Mouse (Mus musculus): Measurements from ENCODE around the gene Mgll. TPM values are rescaled to one million over a fixed set of nuclear protein-coding genes. Genes with fewer than 3 reads are reported as not detected.

Gene Mgll
- 63.4 and 69.2 TPM in 2 replicates for polyA plus RNA-seq (2012; rRNA removed)

DNA sequence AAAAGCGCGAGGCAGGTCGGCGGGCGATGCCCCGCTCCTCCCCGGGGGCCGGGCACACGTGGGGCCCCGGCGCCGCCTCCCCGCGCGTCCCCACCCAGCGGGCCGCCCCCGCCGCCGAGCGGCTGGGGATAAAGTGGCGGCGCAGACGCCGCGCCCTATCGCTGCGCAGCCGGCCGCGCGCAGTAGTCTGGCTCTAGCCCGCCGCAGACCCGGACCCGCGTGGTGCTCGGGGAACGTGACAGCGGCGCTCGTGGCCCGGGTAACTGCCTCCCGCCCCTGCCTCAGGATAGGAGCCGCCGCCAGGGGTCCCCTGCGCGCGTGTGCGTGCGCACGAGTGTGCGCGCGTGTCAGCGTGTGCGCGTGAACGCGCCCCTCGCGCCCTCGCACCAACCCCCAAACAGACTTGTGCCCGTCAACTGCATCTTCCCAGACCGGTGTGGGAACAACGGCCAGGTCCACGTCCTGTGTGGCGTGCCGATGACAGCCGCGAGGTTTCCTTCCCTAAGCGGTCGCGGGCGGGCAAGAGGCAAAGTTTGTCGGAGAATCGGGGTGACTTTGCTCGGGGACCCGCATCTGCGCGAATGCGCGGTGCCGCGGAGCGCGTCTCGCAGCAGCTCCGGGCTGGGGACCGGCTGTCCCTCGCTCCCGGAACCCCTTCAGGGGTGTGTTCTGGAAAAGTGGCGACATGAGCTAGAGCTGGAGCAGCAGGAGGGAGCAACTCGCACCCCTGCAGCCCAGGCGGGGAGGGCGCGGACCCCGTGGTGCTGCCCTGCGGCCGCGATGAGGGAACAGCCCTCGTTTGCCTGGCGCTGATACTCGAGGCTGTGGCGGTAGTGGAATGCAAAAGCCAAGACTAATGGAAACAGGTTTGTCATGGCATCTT lies at the start of gene Mgll:
TSS of gene Mgll (plus strand) at position 100 of the 883 bp plus-strand sequence.
- H3K27ac ChIP-seq (ENCODE audit: insufficient read depth, low read length) = peak within 1 kb of the TSS; percentile 96
- no peaks in the 10 kb centered on the region for H3K27me3 ChIP-seq (ENCODE audit: control insufficient read depth, insufficient read depth, low read length)
- peak; percentile 80 to 88 for DNase-seq
- WGBS = under 1% methylated on average over 105 of the region's 105 CpGs
- peaks cover 19% of the 10 kb centered on the region; the same call in 1 of the 2 replicates for H3K4me1 ChIP-seq (ENCODE audit: control insufficient read depth, insufficient read depth, low read length)
- TF ChIP-seq POLR2A (IDR thresholded peaks at IDR 0.05; ENCODE audit: borderline replicate concordance, insufficient read depth, low read length) (peak; percentile 59; the same call in 1 of the 2 replicates), CTCF (IDR thresholded peaks at IDR 0.05; ENCODE audit: borderline replicate concordance, insufficient read depth, low read depth, low read length) (peak; percentile 36)
- H3K4me3 ChIP-seq (replicated peaks; ENCODE audit: insufficient read depth, low read depth, low read length) = peak within 1 kb of the TSS; percentile 84

DNA sequence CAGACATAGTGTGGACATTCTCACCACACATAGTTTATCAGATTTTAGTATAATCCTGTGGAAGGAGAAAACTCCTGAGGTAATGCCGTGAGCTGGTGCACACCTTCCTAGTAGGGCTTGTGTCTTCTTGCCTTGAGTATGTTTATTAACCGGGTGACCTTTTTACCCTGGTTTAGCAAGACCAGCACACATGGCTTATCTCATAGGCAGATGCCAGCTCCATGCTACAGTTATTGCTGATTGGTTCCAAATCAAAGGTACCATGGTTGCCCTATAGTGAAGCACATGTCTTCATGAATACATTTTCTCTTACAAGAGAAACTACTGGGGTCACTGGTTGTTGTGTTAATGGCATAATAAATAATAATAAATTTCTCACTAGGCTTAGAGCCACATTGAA lies 48.4 kb upstream of the Mgll start:
- Histone ChIP-seq H3K4me3 (replicated peaks; ENCODE audit: insufficient read depth, low read depth, low read length) (no peak overlapping the region), H3K27me3 (ENCODE audit: control insufficient read depth, insufficient read depth, low read length) (no peaks in the 10 kb centered on the region), H3K4me1 (ENCODE audit: control insufficient read depth, insufficient read depth, low read length) (no peaks in the 10 kb centered on the region), H3K27ac (ENCODE audit: insufficient read depth, low read length) (no peak overlapping the region)
- no peak for TF ChIP-seq CTCF (IDR thresholded peaks at IDR 0.05; ENCODE audit: borderline replicate concordance, insufficient read depth, low read depth, low read length)
- no peak for TF ChIP-seq POLR2A (IDR thresholded peaks at IDR 0.05; ENCODE audit: borderline replicate concordance, insufficient read depth, low read length)
- 93% methylated on average over 2 of the region's 2 CpGs for WGBS
- no peak for DNase-seq

DNA sequence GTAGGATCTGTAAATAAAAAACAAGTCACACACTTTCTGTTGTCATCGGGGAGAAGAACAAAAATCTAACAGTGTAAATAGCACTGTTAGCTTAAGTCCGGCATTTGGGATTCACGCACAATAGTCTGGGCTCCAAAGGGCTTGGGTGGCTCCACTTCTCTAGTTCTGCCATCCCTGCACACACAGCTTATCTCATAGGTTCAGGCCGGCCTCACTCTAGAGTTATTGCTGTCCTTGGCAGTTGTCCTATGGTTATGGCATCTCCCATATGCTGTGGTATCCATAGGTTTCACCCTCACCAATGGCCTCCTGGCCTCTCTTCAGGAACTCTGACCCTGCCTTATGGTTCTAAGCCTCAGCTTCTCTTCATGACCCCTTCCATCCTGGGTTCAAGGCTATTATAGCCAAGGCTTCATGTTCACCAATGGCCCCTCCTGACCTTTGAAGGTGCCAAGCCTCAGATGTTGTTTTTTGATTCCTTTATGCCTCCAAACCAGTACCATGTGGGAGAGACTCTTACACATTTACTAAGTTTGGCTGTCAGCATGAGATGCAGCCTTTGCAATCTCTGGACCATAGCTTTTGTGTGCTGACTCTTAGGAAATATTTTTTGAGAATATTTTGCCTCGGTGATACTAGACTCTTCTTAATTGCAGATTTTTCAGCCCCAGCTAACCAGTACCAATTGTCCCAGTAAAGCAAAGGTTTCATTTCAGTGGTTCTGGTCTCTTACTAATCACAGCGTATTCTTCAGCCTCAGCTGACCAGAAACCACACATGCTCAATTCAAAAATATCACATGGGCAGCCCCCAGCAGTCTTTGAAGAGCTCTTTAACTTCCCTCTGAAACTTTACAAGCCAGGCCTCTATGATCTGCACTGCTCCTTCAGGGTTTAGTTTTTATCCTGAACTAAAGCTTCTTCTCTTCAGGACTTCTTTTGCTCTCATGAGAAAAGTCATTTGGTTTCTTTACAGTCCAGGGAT lies 47.2 kb upstream of the Mgll start:
- 95% methylated on average over 6 of the region's 6 CpGs for WGBS
- H3K4me3 ChIP-seq (replicated peaks; ENCODE audit: insufficient read depth, low read depth, low read length) = no peak overlapping the region
- no peaks in the 10 kb centered on the region for H3K4me1 ChIP-seq (ENCODE audit: control insufficient read depth, insufficient read depth, low read length)
- H3K27ac ChIP-seq (ENCODE audit: insufficient read depth, low read length) = no peak overlapping the region
- H3K27me3 ChIP-seq (ENCODE audit: control insufficient read depth, insufficient read depth, low read length) = no peaks in the 10 kb centered on the region
- no peak for DNase-seq
- TF ChIP-seq CTCF (IDR thresholded peaks at IDR 0.05; ENCODE audit: borderline replicate concordance, insufficient read depth, low read depth, low read length) (no peak), POLR2A (IDR thresholded peaks at IDR 0.05; ENCODE audit: borderline replicate concordance, insufficient read depth, low read length) (no peak)

DNA sequence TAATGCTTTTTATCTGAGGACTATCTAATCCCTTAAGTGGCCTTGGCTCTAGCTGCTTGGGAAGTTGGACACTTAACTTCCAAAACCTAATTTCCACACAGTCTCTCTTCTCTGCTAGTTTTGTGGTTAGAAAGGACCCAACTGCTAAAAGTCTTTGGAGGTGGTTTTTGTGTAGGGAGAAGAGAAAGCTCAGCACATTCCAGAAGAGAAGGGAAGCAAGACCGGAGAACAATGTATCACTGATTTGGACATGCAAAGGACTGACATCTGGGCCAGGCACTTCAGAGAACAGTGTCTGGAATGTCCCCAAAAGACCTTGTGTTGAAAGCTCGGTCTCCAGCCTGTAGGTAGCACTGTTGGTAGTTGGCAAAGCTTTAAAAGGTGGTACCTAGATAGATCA lies 46.5 kb upstream of the Mgll start:
- no peak overlapping the region for H3K4me3 ChIP-seq (replicated peaks; ENCODE audit: insufficient read depth, low read depth, low read length)
- no peaks in the 10 kb centered on the region for H3K4me1 ChIP-seq (ENCODE audit: control insufficient read depth, insufficient read depth, low read length)
- 53% methylated on average over 2 of the region's 2 CpGs for WGBS
- no peak for DNase-seq
- no peak overlapping the region for H3K27ac ChIP-seq (ENCODE audit: insufficient read depth, low read length)
- TF ChIP-seq POLR2A (IDR thresholded peaks at IDR 0.05; ENCODE audit: borderline replicate concordance, insufficient read depth, low read length) (no peak), CTCF (IDR thresholded peaks at IDR 0.05; ENCODE audit: borderline replicate concordance, insufficient read depth, low read depth, low read length) (no peak)
- no peaks in the 10 kb centered on the region for H3K27me3 ChIP-seq (ENCODE audit: control insufficient read depth, insufficient read depth, low read length)

DNA sequence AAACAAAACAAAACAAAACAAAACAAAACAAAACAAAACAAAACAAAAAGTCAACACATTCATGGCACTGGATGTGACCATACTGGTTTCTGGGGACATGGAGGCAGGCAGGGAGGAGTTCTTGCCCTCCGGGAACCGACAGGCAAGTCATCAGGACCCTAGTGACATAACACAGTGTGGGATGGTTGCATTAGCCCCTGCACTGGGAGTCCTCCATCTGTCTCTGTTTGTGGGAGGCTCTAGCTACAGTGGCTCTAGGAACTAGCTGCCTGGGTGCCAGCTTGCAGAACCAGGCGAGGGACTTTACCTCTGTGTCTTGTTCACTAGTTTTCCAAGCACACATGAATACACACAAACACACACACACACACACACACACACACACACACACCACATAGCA lies 43.2 kb upstream of the Mgll start:
- no peak overlapping the region for H3K27ac ChIP-seq (ENCODE audit: insufficient read depth, low read length)
- TF ChIP-seq CTCF (IDR thresholded peaks at IDR 0.05; ENCODE audit: borderline replicate concordance, insufficient read depth, low read depth, low read length) (no peak), POLR2A (IDR thresholded peaks at IDR 0.05; ENCODE audit: borderline replicate concordance, insufficient read depth, low read length) (no peak)
- H3K4me1 ChIP-seq (ENCODE audit: control insufficient read depth, insufficient read depth, low read length) = no peaks in the 10 kb centered on the region
- H3K4me3 ChIP-seq (replicated peaks; ENCODE audit: insufficient read depth, low read depth, low read length) = no peak overlapping the region
- no peaks in the 10 kb centered on the region for H3K27me3 ChIP-seq (ENCODE audit: control insufficient read depth, insufficient read depth, low read length)
- no peak for DNase-seq
- 45% methylated on average over 3 of the region's 3 CpGs for WGBS

DNA sequence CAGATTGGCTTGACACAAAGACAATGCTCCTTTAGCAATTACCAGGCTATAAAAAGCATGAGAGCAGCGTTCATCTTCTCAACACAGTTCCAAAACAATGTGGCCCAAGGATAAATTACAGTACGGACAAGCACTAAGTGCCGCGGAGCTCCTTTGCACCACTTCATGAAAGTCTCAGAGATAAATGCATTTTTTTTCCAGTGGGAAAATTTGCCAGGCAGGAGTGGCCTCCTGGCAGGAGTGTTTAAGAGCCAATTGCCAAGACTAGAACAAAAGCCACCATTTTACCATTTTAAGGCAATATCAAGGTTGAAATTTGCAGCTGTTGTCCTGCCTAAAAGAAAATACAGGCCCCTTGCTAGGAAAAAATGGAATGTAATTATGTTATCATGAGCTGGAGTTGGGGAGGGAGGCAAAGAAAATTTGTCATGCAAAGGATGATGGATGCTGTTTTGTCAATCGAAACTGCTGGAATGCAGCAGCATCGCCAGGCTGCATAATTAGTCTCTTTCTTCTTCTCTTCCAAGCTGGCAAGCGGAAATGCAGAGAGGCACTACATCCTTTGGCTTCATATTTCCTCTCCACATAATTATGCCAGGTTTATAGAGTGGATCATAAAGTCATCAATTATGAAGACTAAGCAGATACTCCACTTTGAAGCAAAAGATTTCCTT lies 40.7 kb upstream of the Mgll start:
- Histone ChIP-seq H3K27me3 (ENCODE audit: control insufficient read depth, insufficient read depth, low read length) (no peaks in the 10 kb centered on the region), H3K4me3 (replicated peaks; ENCODE audit: insufficient read depth, low read depth, low read length) (no peak overlapping the region), H3K27ac (ENCODE audit: insufficient read depth, low read length) (no peak overlapping the region), H3K4me1 (ENCODE audit: control insufficient read depth, insufficient read depth, low read length) (no peaks in the 10 kb centered on the region)
- WGBS = 41% methylated on average over 7 of the region's 7 CpGs
- DNase-seq = no peak
- TF ChIP-seq CTCF (IDR thresholded peaks at IDR 0.05; ENCODE audit: borderline replicate concordance, insufficient read depth, low read depth, low read length) = no peak
- no peak for TF ChIP-seq POLR2A (IDR thresholded peaks at IDR 0.05; ENCODE audit: borderline replicate concordance, insufficient read depth, low read length)

DNA sequence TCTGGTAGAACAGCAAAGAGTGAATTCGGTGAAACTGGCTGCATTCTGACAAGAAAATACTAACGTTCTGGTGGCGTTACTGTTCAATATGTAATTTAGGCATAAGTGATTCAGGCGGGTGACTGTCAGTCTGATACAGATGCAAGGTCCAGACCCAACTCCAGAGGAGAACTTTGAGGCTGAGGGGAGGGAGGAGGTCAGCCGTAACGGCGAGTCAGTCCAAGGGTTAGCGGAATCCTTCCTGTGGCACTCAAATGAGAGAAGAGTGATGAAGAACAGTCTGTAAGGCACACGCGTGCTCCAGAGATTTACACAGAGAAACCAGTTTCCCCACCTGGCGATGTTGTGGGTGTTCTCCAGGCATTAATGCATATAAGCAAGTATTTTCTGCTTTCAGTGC lies 36.0 kb upstream of the Mgll start:
- 90% methylated on average over 11 of the region's 11 CpGs for WGBS

More for the DNA sequence above, 36.0 kb upstream of the Mgll start:
- TF ChIP-seq POLR2A (IDR thresholded peaks at IDR 0.05; ENCODE audit: borderline replicate concordance, insufficient read depth, low read length) (no peak), CTCF (IDR thresholded peaks at IDR 0.05; ENCODE audit: borderline replicate concordance, insufficient read depth, low read depth, low read length) (no peak)
- Histone ChIP-seq H3K27me3 (ENCODE audit: control insufficient read depth, insufficient read depth, low read length) (no peaks in the 10 kb centered on the region), H3K27ac (ENCODE audit: insufficient read depth, low read length) (no peak overlapping the region), H3K4me3 (replicated peaks; ENCODE audit: insufficient read depth, low read depth, low read length) (no peak overlapping the region), H3K4me1 (ENCODE audit: control insufficient read depth, insufficient read depth, low read length) (no peaks in the 10 kb centered on the region)
- DNase-seq = no peak

All from cerebellum, adult 2 months (tissue).